Mouse (Mus musculus): Measurements from ENCODE around the gene Map4k1.

DNA sequence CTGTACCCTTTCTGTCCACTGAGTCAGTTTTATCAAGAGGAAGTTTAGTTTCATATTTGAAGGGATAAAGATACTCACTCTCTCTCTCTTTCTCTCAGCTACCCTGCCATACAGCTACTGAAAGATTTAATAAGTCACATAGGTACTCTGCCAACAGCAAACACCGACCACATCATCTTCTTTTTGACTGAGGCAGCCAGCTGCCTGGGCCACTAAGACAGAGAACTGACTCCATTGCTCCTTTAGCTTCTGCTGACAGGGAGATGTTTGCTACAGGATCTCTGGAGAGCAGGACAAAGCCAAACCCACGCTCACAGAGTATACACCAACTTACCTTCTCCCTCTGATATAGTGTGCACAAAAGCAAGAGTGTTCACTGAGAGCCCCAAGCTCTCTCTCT lies 32.6 kb upstream of the Map4k1 start:
- no peak for TF ChIP-seq CTCF (IDR thresholded peaks at IDR 0.05; ENCODE audit: control insufficient read depth, insufficient read depth, insufficient read length)
- TF ChIP-seq FOSL1 (IDR thresholded peaks at IDR 0.05; ENCODE audit: insufficient read depth, low read length, poor library complexity, severe bottlenecking), result no peak
- peak; percentile 18 for TF ChIP-seq USF1 (IDR thresholded peaks at IDR 0.05; ENCODE audit: low read depth)
